Mouse (Mus musculus) kidney, adult 11 months (tissue): ENCODE data around the gene Cd4.
"Not testable (repeated sequence)": the region's sequence is repeated elsewhere in the genome, so short reads cannot be mapped to it uniquely, and the experiment has no call there.

Experiments
- DNase-seq: peaks from one replicate; pipeline ENCODE4 v3.0.0; 2022

Gene Cd4

DNA sequence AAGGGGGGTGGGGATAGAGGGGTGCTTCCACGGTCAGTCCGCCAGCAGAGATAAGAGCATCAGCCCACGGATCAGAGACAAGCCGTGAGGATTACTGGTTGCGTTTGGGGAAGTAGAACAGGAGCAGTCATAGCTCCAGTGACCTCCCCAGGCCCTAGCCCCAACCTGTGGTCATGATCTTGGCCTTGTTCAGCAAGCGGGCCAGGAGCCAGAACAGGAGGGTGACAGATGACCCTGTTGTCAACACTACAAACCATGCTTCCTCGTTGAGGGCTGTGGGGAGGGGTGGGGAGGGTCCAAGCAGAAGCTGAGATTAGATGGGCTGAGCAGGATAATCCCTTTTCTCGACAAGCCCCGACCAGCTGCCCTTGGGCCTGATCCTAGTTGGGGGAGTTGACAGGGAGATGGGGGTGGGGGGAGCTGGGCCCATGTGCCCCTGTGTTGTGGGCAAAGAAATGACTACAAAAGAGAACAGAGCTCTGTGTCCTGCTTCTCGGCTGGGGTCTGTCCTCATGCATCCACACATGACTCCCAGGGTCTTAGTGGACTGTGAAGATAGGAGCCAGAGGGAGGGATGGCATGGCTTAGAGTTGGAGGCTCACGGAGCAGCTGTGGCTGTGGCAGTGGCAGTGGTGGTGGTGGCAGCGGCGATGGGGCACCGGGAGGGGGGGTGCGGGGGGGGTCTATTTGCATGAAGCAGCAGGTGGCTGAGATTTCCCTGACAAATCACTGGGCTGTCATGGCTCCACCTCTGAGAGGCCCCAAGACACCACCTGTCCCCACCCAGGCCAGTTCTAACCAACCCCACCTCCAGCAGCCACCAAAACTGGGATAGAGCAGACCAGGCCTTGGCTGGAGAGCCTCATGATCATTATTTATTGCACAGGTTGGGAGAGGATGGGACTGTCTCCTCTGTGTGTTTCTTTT is 47.5 kb downstream of the Cd4 start, which contains the start of gene Gnb3:
TSS of gene Gnb3 (minus strand) at position 35 of the 927 bp plus-strand sequence.
- DNase-seq, result no peak

DNA sequence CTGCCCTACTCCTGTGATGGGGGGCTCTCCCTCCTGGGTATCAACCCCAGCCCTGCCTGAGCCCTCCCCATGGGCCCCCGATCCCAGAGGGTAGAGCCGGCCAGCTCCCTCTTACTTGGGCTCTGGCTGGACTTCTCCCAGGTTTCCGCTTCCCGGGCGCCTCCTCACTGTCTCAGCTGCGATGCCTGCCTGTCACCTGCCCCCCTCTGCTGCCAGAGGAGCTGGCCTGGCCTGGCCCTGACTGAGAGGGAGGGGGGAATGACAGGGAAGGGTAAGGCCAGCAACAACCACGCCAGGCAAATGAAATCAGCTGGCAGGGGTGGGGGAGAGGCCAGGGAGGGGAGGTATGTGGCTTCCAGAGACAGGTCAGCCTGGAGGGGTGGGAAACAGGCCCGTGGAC is 48.2 kb downstream of the Cd4 start:
- no peak for DNase-seq

DNA sequence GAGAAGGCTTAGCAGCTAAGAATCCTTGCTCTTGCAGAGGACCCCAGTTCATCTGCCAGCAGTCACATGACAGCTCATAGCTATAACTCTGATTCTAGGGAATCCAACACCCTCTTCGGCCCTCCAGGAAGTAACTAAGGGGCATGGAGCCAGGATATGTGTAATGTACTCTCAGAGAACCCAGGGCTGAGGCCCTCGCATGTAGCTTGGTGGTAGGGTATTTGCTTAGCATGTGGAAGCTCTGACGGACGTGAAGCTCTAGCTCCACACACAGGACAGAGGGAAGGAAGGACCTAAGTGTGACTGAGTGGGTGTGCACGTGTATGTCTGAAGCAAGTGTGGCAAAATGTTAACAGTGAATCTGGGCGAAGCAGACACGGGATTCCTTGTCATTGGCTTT is 51.6 kb downstream of the Cd4 start:
- DNase-seq, result no peak

DNA sequence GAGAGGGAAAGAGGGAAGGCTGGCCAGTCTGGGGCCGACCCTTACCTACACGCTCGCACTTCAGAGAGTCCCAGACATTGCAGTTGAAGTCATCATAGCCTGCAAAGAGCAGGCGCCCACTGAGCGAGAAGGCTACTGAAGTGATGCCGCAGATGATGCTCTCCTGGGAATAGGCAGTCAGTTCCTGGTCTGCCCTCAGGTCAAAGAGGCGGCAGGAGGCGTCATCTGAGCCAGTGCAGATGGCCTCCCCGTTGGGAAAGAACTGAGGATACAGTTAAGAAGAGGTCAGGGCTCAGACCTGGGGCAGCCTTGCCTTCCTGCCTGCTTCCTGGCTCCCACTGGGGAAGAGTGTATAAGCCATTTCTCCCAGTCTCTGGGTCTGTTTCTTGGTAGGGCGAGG is 52.5 kb downstream of the Cd4 start:
- DNase-seq, result no peak

DNA sequence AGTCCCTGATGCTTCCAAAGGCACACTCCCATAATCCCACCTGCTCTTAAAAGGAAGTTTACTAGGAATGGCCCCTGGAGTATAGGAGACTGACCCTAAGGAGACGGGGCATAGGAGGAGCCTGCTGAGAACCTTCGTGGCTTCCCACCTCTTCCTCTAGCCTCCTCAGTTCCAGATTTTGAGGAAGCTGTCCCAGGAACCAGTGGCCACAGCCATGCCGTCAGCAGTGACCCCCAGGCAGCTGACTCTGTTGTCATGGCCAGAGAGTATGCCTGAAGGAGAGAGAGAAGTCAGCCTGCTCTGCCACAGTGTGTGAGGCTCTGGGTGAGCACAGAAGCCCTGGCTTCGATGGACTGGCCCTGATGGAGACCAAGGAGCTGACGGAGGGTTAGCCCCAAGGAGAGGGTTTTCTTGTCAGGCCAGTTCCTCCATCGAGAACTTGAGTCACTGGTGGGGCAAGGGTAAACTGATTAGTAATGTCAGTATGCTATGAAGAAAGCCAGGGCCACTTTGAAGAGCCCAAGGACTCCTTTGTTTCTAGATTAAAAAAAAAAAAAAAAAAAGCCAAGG is 53.4 kb downstream of the Cd4 start:
- no peak for DNase-seq

DNA sequence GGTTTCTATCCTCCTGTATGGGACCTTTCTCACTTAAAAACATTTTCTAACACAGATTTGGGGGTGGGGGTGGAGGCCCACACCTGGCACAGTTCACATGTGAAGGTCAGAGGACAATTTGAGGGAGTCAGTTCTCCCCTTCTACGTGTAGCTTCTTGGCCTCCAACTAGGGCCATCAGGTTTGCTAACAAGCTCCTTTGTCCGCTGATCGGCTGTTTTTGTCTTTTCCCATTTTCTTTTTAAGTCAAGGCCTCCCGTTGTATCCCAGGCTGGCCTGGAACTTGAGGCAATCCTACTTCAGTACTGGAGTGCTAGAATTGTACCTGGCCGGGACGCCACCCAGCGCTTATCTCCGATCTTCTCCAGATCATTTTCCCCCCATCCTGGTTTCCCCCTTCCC is 56.4 kb downstream of the Cd4 start:
- DNase-seq, result no peak

DNA sequence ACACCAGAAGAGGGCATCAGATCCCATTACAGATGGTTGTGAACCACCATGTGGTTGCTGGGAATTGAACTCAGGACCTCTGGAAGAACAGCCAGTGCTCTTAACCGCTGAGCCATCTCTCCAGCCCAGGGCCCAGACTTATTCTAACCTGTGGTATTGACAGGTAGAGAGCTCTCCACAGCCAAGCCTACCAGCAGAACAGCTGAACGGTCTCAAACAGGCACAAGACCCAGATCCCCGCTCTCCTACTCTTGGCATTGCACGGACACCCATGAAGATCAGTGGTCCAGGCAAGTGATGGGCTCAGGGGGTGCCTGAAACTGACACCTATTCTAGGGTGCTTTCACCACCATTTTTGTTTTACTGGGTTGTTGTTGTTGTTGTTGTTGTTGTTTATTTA is 56.8 kb downstream of the Cd4 start:
- not testable (repeated sequence) for DNase-seq

DNA sequence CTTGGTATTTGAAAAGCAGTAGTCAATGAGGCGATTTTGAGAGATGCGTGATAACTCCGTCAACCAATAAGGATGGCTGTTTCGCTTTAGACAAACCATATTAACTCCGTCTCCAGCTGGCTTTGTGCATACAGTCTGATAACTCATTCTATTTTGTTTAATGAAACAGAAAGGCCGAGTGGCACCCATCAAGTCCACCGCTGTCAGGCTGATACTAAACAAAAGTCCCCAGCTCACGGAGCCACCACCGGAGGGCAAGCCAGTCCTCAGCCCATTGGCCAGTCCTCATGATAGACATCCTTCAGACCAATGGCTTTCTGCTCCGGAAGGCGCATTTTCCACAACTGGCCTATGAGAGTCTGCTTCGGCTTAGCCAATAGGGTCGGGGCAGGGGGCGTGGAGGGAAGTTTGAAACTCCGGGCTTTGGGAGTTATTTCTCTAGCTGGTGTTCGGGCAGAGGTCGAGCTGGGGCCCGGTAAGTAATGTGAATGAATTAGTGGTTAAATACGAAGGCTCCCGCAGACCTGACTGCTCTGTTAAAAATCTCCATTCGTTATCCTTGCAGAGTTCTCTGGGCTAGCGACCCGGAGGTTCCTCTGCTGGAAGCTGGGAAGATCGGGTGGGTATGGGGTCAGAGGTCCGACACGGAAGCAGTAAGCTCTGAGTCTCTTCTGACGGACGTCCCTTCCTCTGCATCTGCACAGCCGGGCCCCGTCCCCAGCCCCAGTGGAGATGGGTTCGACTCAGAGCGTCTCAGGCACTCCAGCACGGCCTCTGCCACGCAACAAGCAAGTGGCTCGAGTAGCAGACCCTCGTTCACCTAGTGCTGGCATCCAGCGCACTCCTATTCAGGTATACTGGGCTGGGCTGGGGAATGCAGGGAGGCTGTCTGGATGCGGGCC is 58.0 kb downstream of the Cd4 start:
- peak; percentile 98 for DNase-seq

DNA sequence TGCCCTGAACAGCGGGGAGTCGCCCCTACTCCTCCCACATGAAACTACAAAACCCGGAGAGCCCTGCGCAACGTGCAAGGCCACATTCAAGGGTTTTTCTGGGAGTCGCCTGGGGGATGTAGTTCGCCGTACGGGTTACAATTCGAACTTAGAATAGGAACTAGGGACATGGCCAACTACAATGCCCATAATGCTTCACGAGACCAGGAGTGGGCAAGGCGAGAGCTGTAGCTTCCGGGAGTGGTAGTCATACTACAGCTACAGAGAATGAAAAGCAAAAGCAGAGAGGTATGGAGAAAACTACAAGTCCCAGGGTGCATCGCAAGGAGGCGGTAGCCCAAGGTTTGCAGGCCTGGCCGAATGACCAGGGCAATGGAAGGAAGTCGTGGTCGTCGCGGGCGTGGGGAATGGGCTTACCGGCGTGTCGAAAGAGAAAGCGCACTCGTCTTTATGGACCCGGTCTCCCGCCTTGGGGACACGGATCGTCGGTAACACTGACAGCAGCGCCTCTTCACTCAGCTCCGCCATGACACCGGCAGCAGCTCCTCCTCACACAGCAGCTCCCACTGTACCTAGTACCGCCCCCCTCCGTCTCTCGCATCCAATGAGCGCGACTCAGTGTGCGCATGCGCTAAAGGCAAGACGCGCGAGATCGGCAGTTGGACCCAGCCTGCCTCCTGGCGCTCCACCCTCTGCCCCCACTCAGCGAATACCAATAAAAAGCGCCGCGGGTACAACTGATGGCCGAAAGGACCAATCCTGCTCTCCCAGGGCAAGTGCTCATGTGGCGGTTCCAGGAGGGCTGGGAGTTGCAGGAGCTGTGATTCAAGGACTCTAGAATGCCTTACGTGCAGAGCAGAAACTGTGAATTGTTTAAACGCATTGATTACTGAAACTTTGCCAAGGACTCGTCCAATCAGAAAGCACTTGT is 58.9 kb downstream of the Cd4 start, which contains the start of the genes Usp5 and Cdca3:
TSS of gene Usp5 (minus strand) at position 617 of the 931 bp plus-strand sequence.
TSS of gene Cdca3 (plus strand) at position 680 of the 931 bp plus-strand sequence.
- DNase-seq, result peak; percentile 100

DNA sequence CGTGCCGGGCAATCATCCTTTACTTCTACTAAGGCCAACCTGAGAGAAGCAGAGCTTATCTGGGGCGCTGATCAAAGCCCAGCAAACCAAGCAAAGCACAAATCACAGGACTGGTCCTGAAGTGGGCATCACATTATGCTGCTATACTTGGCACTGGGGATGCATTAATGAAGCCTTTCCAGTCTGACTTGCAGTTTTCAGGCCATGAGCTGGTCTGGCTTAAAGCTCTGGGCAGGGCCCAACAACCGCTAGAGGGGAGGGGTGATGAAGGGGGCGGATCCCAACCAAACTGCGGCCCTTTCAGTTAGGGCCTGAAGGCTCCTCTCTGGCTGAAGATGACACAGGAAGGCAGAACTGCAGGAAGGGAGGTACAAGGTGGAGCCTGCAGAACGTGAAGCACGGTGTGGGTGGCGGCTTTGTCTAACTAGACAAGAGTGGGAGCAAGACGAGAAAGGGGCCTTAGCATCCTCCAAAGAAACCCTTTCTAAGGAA is 59.9 kb downstream of the Cd4 start:
- DNase-seq, result peak; percentile 72

DNA sequence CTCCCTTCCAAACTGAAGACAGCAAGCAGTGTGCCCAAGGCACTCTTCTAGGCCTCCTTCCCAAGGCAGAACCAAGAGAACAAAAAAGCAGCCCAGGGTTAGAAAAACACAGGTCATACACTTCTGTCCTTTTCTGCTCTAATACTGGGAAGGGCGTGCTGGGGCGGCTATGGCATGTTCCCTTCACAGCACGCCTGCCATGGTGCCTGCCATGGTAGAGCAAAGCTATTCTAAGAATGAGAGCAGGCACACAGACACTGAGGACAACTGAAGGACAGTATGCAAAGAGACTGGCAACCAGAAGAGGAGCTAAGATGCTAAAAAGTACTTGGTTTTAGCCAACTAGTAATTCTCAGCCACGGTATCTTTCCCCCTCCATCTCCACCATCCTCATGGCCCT is 66.0 kb downstream of the Cd4 start:
- no peak for DNase-seq

DNA sequence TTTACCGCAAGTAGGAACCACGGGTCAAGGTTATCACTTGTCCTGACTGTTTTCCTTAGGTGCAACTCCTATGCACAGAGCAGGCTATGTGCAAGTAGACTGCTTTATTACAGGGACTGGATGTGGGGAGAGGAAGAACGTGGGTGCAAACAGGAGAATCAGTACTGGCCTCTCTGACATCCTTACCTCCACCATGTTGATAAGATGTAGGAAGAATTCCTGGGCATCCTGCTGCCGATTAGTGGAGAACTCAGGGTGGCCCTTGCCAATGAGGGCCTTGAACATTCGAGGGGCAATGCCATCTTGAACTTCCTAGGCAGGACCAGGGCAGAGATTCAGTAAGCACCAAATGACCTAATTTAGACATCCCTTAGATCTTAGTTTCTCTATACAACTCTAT is 67.1 kb downstream of the Cd4 start:
- no peak for DNase-seq

DNA sequence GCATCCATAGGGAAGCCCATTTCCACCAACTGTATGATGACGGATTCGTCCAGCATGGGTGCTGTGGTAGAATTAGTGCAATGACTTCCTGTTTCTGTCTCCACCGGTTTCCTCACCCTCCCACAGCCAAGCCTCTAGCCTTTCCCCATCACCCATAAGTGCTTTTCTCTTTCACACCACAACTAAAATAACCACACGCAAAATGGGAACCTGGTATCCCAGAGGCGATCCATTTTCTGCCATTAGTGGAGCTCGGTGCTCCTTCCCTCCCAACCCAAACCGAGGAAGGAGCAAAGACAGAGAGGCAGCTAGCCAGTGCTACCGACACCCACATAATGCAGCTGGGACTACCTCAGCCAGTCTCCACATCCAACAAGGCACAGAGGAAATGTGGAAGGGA is 70.0 kb downstream of the Cd4 start:
- no peak for DNase-seq

DNA sequence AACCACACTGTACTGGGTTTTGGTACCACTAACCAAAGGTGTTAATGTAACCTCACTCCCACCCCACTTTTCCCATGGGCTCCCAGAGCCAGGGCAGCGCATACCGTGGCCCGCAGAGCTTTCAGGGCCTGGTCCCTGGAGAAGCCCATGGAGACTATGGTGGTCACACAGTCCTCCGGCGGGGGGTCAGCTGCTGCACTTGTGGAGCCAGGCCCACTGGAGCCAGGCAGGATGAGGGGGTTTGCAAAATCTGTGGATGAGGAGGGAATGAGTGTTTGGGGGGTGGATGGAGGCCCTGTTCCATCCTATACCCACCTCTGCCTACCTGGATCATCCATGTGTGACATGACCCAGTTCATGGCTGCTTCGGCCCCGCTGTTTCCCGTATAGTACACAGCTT is 70.5 kb downstream of the Cd4 start:
- DNase-seq, result no peak

DNA sequence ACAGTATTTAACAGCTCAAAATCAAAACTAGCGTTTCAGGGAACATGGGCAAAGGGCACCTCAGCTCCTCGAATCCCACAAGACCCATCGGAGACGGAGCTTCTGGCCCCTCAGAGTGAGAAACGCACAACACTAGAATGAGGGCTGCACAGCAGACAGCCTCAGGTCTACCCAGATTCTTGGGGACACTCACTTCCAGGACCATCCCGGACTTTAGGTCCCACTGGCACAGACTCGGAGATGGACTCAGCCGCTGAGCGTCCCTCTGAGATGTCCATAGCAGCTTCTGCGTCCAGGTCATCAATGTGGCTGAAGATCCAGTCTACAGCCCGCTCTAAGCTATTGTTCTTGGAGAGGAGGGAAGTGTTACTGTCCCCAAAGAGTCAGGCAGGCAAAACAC is 70.9 kb downstream of the Cd4 start:
- no peak for DNase-seq

DNA sequence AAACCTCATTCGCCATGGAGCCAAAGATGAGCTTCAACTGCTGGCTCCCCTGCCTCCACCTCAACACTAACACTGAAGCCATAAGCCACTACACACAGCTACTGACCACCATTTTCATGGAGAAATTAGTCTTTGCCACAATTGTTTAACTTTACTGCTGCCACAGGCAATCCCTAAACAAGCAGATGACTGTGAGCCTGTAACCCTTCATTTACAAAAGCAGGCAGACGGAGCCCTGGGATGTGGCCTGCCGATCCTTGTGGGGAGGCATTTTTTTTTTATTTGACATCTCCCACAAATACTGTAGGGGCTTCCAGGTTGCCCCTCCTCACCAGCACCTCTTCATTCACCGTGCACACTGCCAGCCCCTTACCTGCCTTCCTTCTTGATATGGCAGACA is 71.4 kb downstream of the Cd4 start:
- no peak for DNase-seq

DNA sequence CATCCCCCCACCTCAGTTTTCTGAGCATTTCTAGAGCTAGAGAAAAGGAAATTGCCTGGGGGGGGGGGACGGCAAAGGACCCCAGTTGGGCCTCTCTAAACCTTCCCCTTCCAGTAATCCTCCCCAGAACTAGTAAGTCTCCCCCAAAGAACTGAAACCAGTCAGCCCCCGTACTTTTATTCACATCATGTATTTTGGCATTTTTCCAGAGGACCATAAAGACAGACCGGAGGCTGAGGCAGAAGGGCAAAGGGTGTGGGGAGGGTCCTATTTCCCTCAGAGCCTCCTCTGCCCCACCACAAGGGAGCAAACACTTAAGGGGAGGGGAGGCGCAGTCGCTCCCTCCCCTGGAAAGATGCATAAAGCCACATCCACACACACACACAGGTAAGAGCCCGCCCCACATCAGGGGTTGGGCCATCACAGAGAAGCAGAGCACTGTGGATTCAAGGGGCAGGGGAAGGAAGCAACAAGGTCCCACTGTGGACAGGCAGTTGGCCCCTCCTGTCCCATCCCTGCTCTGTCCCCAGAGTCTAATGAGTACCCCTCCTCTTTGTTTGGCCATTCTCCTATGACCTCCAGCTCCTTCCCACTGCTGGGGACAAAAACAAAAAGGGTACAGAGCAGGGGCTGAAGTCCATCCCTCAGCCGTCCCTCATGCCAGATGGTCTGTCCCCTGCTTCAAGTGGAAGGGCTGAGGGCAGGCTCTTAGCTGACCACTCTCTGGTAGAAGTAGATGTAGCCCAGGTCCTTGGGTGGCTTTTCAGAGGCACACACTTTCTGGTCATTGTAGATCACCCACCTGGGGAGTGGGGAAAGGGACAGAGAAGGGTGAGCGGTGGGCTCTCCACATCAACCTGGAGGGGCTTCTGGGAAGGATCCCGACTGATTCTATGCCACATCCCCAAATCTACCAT is 72.9 kb downstream of the Cd4 start:
- DNase-seq, result no peak
